Mouse (Mus musculus) liver, embryonic 12.5 days (tissue): ENCODE measurements around the gene Git2. TPM values are rescaled to one million over a fixed set of nuclear protein-coding genes. Genes with fewer than 3 reads are reported as not detected.

Experiments used
- ATAC-seq: fragments of 200-750 bp; cut with Nextera tagmentation; 2 replicates; pipeline ENCODE4 v1.8.0; 2017; ENCODE audit warnings: moderate number of reproducible peaks, mild to moderate bottlenecking, moderate library complexity
- H3K27ac ChIP-seq: fragments of 300-500 bp; sonication (generic); 2 replicates; pipeline ENCODE4 v1.5.1; 2016; ENCODE audit warnings: mild to moderate bottlenecking
- H3K27me3 ChIP-seq: fragments of 300-500 bp; sonication (generic); replicated peaks from 2 replicates; pipeline ENCODE4 v1.6.1; 2016; ENCODE audit warnings: mild to moderate bottlenecking, moderate library complexity
- H3K36me3 ChIP-seq: fragments of 300-500 bp; sonication (generic); 2 replicates; pipeline ENCODE4 v1.6.1; 2016; ENCODE audit warnings: mild to moderate bottlenecking, moderate library complexity
- H3K4me1 ChIP-seq: fragments of 300-500 bp; sonication (generic); 2 replicates; pipeline ENCODE4 v1.6.1; 2016
- H3K4me2 ChIP-seq: fragments of 300-500 bp; sonication (generic); 2 replicates; pipeline ENCODE4 v1.6.1; 2016; ENCODE audit warnings: mild to moderate bottlenecking, moderate library complexity
- H3K4me3 ChIP-seq: fragments of 300-500 bp; sonication (generic); 2 replicates; pipeline ENCODE4 v1.5.1; 2016; ENCODE audit warnings: mild to moderate bottlenecking, moderate library complexity
- H3K9ac ChIP-seq: fragments of 300-500 bp; sonication (generic); 2 replicates; pipeline ENCODE4 v1.6.1; 2016; ENCODE audit warnings: mild to moderate bottlenecking, moderate library complexity
- H3K9me3 ChIP-seq: fragments of 300-500 bp; sonication (generic); replicated peaks from 2 replicates; pipeline ENCODE4 v1.6.1; 2016; ENCODE audit warnings: mild to moderate bottlenecking, moderate library complexity
- WGBS: fragments of 180-500 bp; shearing (Covaris S2); methylation state at CpG from one replicate; pipeline ENCODE4 v1.1.7; 2016; ENCODE audit not compliant: insufficient replicate concordance; 5-methylcytosine and 5-hydroxymethylcytosine counted together
- microRNA-seq: library from miRNA; unstranded; fragments of <30 nt; microRNA quantifications from one replicate; pipeline ENCODE4, GENCODE M21; 2017
- polyA plus RNA-seq: library from polyadenylated mRNA; unstranded; fragments of >200 nt; fragmentation: Nextera tagmentation; extraction: Ambion mirVana; gene quantifications from 2 replicates; pipeline ENCODE4 v1.2.1, GENCODE M21; 2016

Git2 gene
- polyA plus RNA-seq, 1 experiment from 2014 or later = 28.3 TPM

- peak overlapping the region; percentile 88 for H3K9ac ChIP-seq
- peak overlapping the region; percentile 77 for H3K4me3 ChIP-seq
- peak overlapping the region; percentile 99 for H3K4me2 ChIP-seq
- 16% methylated on average over 16 of the region's 16 CpGs for WGBS
- H3K4me1 ChIP-seq = peaks cover 46% of the 10 kb centered on the region
- peaks cover 27% of the 10 kb centered on the region; the same call in 1 of the 2 replicates for H3K27me3 ChIP-seq
- H3K9me3 ChIP-seq = no peaks in the 10 kb centered on the region
- no peak for ATAC-seq
- H3K27ac ChIP-seq = 0 out of 2 replicates have a peak overlapping the region, but pooled peaks have one; percentile 12
- H3K36me3 ChIP-seq = 0 out of 2 replicates have a peak, but pooled peaks cover 2% of the 10 kb centered on the region
Measured at GRCm38 (mm10) chr5:114689700-114690366, 85.5 kb downstream of the Git2 start.

GRCm38 (mm10) chr5:114688703-114689102 is 86.6 kb downstream of the Git2 start:
- Histone ChIP-seq H3K36me3 (0 out of 2 replicates have a peak, but pooled peaks cover 2% of the 10 kb centered on the region), H3K4me2 (peak overlapping the region; percentile 99; the same call in 1 of the 2 replicates), H3K4me3 (no peak overlapping the region), H3K27me3 (peaks cover 18% of the 10 kb centered on the region; the same call in 1 of the 2 replicates), H3K4me1 (peaks cover 50% of the 10 kb centered on the region), H3K27ac (no peak overlapping the region), H3K9ac (no peak overlapping the region), H3K9me3 (no peaks in the 10 kb centered on the region)
- 86% methylated on average over 13 of the region's 13 CpGs for WGBS
- ATAC-seq = no peak

DNA sequence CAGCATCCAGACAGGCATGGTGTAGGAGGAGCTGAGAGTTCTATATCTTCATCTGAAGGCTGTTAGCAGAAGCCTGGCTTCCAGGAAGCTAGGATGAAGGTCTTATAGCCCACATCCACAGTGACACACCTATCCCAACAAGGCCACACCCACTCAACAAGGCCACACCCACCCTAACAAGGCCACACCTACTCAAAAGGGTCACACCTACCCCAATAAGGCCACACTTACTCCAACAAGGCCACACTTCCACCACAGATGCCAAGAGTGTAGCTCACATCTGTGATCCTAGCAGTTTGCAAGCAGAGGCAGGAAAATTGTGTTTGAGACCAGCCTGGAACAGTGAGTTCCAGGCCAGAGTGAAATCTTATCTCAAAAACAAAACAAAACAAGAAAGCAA is 87.4 kb downstream of the Git2 start:
- no peak overlapping the region for H3K9ac ChIP-seq
- no peak overlapping the region for H3K27ac ChIP-seq
- H3K9me3 ChIP-seq = no peaks in the 10 kb centered on the region
- 0 out of 2 replicates have a peak, but pooled peaks cover 2% of the 10 kb centered on the region for H3K36me3 ChIP-seq
- no peak overlapping the region for H3K4me3 ChIP-seq
- H3K4me1 ChIP-seq = peaks cover 50% of the 10 kb centered on the region
- no peak overlapping the region for H3K4me2 ChIP-seq
- ATAC-seq = no peak
- H3K27me3 ChIP-seq = peaks cover 11% of the 10 kb centered on the region; the same call in 1 of the 2 replicates

GRCm38 (mm10) chr5:114686726-114687210 is 88.5 kb downstream of the Git2 start:
- 0 out of 2 replicates have a peak, but pooled peaks cover under 1% of the 10 kb centered on the region for H3K27me3 ChIP-seq
- no peak overlapping the region for H3K9ac ChIP-seq
- no peaks in the 10 kb centered on the region for H3K9me3 ChIP-seq
- H3K36me3 ChIP-seq = 0 out of 2 replicates have a peak, but pooled peaks cover 2% of the 10 kb centered on the region
- H3K27ac ChIP-seq = no peak overlapping the region
- ATAC-seq = no peak
- no peak overlapping the region for H3K4me2 ChIP-seq
- 70% methylated on average over 7 of the region's 7 CpGs for WGBS
- H3K4me1 ChIP-seq = peaks cover 49% of the 10 kb centered on the region
- H3K4me3 ChIP-seq = no peak overlapping the region

GRCm38 (mm10) chr5:114685986-114686385 is 89.3 kb downstream of the Git2 start:
- ATAC-seq = no peak
- peaks cover 47% of the 10 kb centered on the region for H3K4me1 ChIP-seq
- H3K9me3 ChIP-seq = no peaks in the 10 kb centered on the region
- no peak overlapping the region for H3K4me3 ChIP-seq
- 80% methylated on average over 5 of the region's 5 CpGs for WGBS
- H3K9ac ChIP-seq = no peak overlapping the region
- 0 out of 2 replicates have a peak, but pooled peaks cover 2% of the 10 kb centered on the region for H3K36me3 ChIP-seq
- no peaks in the 10 kb centered on the region for H3K27me3 ChIP-seq
- no peak overlapping the region for H3K27ac ChIP-seq
- H3K4me2 ChIP-seq = no peak overlapping the region

GRCm38 (mm10) chr5:114681717-114682116 is 93.6 kb downstream of the Git2 start:
- peaks cover 17% of the 10 kb centered on the region; the same call in 1 of the 2 replicates for H3K4me1 ChIP-seq
- H3K9me3 ChIP-seq = no peaks in the 10 kb centered on the region
- H3K27me3 ChIP-seq = no peaks in the 10 kb centered on the region
- H3K9ac ChIP-seq = no peak overlapping the region
- no peak for ATAC-seq
- no peak overlapping the region for H3K4me3 ChIP-seq
- 71% methylated on average over 8 of the region's 8 CpGs for WGBS
- H3K36me3 ChIP-seq = peaks cover 12% of the 10 kb centered on the region
- H3K4me2 ChIP-seq = no peak overlapping the region
- 0 out of 2 replicates have a peak overlapping the region, but pooled peaks have one; percentile 16 for H3K27ac ChIP-seq

DNA sequence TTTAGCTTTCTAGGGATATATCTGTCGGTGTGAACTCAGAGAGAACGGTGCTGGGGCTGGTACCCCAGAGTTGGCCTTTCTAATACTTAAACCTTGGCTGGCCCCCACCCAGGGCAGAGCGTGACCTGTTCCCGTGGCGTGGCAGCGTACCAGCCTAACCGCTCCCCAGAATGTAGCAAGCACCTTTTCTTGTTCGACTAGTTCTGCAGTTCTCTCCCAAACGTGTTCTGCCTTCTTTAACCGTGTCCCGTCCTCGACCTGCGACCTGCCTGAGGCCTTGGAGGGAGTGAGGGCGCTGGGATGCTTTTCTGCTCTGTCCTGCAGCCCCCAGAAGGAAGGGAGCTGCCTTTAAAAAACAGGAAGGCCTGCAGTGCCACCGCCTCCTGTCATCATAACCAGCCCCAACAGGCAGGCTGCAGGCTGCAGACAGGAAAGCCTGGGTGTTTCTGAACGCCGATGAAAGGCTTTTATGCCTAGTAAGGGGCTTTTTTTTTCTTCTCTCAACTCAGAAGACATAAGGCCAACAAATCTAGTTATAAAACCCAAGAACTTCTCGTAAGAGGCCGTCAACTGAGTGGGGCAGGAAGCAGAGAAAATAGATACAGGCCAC is 94.5 kb downstream of the Git2 start:
- Histone ChIP-seq H3K4me2 (no peak overlapping the region), H3K4me1 (peaks cover 17% of the 10 kb centered on the region; the same call in 1 of the 2 replicates), H3K27ac (no peak overlapping the region), H3K4me3 (no peak overlapping the region), H3K9me3 (no peaks in the 10 kb centered on the region), H3K27me3 (no peaks in the 10 kb centered on the region), H3K36me3 (peaks cover 21% of the 10 kb centered on the region), H3K9ac (no peak overlapping the region)
- no peak for ATAC-seq
- 57% methylated on average over 19 of the region's 19 CpGs for WGBS

GRCm38 (mm10) chr5:114679841-114680591 is 95.3 kb downstream of the Git2 start:
- 76% methylated on average over 17 of the region's 17 CpGs for WGBS
- Histone ChIP-seq H3K4me1 (peaks cover 17% of the 10 kb centered on the region; the same call in 1 of the 2 replicates), H3K9me3 (no peaks in the 10 kb centered on the region), H3K9ac (no peak overlapping the region), H3K27ac (no peak overlapping the region), H3K27me3 (no peaks in the 10 kb centered on the region), H3K4me3 (no peak overlapping the region), H3K4me2 (no peak overlapping the region), H3K36me3 (peaks cover 22% of the 10 kb centered on the region)
- no peak for ATAC-seq

Small RNAs within 50 kb of the gene (microRNA-seq; reads per million reads assigned to microRNA genes)
- not detected for gene Mir7028

Other genes starting within 250 kb of the Git2 start
- gene Fam222a, start 207.5 kb downstream of the Git2 start, polyA plus RNA-seq = 1.3 and 1.4 TPM in 2 replicates
- gene Trpv4, start 117.1 kb downstream of the Git2 start, polyA plus RNA-seq = 0.19 and 0.29 TPM in 2 replicates
- 41.9 and 44.0 TPM in 2 replicates for gene Gltp, start 84.5 kb downstream of the Git2 start, polyA plus RNA-seq
- gene Tchp, start 67.8 kb downstream of the Git2 start, polyA plus RNA-seq = 6.2 and 7.5 TPM in 2 replicates
- 85.2 and 87.5 TPM in 2 replicates for gene Ankrd13a, start 840 bp downstream of the Git2 start, polyA plus RNA-seq
- gene 1500011B03Rik, start 48.0 kb upstream of the Git2 start, polyA plus RNA-seq = 37.4 and 41.8 TPM in 2 replicates
- gene 4930519G04Rik, start 78.1 kb upstream of the Git2 start, polyA plus RNA-seq = not detected in 2 replicates
- not detected in 2 replicates for gene Gm9936, start 83.2 kb upstream of the Git2 start, polyA plus RNA-seq
- gene Oasl2, start 121.4 kb upstream of the Git2 start, polyA plus RNA-seq = 3.5 and 3.9 TPM in 2 replicates
- gene Oasl1, start 147.7 kb upstream of the Git2 start, polyA plus RNA-seq = 0.29 and 0.30 TPM in 2 replicates
- gene 2210016L21Rik, start 166.6 kb upstream of the Git2 start, polyA plus RNA-seq = 22.1 and 25.2 TPM in 2 replicates
- 3.8 and 3.9 TPM in 2 replicates for gene Hnf1a, start 195.6 kb upstream of the Git2 start, polyA plus RNA-seq
- 19.3 and 23.7 TPM in 2 replicates for gene Sppl3, start 235.6 kb upstream of the Git2 start, polyA plus RNA-seq